Mouse (Mus musculus) natural killer cell, adult 2 months (primary cell): Measurements from ENCODE around the gene Cdc42ep1.

Experiments
- DNase-seq, 2 experiments: peaks; one replicate each; pipeline ENCODE4 v3.0.0; 2022; ENCODE audit warnings: low spot score in 2 of 2

Gene Cdc42ep1

DNA sequence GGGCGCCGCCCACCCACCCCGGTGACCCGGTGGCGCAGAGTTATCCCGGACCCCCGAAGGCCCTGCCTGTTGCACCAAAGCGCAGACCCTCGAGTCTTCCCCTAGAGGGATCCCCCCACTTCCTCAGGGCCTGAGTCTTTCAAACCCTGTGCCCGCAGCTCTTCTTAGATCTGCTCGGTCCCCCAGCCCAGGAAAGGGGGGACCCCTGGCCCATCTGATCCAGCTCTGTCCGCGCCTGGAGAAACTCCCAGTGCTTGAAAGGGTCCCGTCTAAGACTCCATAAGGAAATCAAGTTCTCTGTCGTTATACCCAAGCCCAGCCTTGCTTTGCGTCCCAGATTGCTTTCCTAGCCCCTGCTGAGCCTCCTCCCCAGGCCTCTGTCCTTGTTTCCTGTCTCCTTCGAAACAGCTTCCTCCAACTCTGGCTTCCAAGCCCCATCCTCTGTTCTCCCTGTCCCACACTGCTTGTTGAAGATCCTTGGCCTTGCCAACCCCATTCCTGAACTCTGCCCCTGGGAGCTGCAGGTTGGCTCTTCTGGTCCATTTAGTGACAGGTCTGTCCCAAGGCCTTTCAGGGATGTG, 35.5 kb downstream of the Cdc42ep1 start:
- no peak for DNase-seq

DNA sequence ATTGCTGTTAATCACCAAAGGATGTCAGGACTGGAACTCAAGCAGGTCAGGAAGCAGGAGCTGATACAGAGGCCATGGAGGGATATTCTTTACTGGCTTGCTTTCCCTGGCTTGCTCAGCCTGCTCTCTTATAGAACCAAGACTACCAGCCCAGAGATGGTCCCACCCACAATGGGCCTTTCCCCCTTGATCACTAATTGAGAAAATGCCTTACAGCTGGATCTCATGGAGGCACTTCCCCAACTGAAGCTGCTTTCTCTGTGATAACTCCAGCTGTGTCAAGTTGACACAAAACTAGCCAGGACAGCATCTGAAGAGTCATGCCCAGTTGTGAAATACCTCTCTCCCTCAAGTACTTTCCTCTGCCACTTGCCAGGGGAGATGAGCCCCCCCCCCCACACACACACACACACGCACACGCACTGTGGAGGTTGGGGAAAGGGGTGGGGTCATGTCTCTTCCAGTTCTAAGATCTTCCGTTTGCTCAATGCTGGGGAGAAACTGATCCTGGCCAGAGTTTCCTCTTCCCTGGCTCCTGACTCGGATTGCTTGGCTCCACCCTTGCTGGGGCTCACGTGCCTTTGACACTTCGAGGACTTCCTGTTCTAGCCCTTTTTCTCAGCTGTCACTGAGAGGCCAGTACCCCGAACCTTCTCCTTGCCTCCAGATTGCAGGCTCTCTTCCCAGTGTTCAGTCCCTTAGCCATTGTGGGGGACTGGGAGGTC, 36.5 kb downstream of the Cdc42ep1 start:
- peak in 1 of 2 experiments; percentile 39 for DNase-seq

DNA sequence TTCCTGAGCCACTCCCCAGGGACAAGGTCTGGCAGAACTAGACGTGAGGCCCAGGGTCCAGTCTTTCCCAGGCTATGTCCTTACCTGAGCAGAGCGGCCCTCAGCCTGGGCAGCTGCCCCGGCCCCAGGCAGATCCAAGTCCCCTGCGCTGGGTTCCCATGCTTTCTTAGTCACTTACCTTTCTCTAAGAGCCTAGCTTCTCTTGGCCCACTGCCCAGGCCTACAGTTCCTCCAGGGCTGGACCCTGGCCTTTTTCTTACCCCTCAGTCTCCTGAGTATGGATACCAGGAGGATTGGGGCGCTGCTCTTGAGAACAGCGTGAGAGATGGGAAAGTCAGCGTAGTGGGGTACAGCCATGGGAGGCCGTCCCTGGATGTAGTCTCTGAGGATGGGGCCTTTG, 38.0 kb downstream of the Cdc42ep1 start:
- no peak for DNase-seq

DNA sequence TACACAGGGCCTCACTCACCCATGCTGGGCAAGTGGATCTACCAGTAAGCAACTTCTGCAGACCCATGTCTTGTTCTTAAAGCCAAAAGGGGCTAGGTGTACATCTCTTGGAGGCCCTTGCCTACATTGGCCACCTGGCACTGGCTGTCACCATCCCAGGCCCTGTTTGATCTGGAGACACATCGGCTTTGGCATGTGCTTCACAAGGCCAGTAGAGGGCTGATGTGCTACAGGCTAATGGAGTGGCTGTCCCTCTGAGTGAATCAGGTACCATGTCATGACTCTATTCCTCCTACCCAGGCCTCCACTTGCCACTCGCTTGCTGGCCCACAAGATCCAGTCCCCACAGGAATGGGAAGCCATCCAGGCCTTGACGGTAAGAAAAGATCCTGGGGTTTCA, 39.4 kb downstream of the Cdc42ep1 start:
- DNase-seq = no peak

DNA sequence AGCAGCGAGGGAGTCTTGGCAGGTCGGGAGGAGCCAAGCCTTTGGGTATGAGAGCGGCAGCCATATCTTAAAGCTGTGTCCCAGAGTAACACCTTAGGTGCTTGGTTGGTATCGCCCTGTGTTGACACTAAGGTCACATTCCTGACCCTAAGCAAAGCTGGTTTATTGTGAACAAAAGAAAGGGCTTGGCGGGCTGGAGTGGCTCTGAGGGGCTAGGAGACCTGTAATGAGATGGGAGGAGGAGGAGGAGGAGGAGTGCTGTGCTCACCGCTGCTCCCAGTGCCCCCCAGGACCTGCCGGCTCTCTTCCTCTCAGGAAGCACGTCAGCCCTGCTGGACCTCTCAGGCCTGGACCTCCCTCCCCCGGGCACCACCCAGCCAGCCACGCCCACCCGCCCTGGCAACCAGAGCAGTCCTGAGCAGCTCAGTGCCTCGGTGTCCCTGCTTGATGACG, 47.0 kb downstream of the Cdc42ep1 start:
- DNase-seq = no peak

DNA sequence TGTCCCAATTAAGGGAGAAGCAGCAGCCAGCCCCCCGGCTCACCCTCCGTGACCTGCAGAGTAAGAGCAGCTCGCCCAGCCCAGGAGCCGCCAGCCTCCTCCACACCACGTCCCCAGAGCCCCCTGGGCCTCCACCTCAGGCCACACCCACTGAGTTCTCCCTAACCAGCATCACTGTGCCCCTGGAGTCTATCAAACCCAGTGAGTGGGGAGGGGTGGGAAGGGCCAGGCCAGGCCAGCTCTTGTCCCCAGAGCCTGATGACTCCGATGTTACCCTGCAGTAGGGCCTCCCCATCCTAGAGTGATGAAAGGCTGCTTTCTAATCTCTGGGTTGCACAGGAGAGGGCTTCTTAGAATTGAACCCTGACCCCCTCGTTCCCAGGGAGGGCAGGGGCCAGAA, 50.0 kb downstream of the Cdc42ep1 start:
- DNase-seq = no peak

DNA sequence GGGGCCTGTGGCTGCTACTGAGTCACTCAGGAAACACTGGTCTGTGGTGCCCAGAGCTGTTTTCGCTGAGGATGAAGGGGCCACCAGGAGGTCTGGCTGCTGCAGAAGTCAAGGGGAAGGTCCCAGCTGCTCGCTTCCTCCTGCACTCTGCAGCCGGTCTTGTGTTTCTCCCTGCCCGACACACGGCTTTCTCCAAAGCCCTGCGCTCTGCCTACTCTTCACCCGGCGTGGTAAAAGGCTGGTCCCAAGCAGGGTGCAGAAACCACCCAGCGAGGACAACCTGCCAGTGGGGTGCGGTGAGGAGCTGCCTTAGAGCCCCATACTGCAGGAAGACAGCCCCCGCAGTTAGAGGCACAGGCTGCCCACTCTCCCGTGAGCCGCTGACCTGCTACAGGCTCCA, 52.3 kb downstream of the Cdc42ep1 start:
- DNase-seq = peak; percentile 54 to 66

DNA sequence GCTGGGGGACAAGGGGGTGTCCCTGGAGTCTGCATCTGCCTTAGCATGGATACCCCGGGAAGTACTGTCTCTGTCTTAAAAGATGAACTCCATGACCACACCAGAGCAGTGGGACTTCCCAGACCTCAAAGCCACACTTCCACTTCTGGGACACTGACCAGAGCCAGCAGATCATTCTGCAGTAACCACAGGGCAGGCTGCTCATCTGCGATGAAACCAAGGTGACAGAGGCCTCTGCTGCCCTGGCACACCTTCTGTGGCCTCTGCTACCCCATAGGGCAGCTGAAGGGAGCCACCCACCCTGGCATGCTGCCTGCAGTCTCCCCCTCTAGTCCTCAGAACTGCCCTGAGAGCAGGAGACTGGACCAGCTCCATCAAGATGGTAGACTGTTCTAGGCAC, 53.3 kb downstream of the Cdc42ep1 start:
- peak; percentile 59 to 80 for DNase-seq

DNA sequence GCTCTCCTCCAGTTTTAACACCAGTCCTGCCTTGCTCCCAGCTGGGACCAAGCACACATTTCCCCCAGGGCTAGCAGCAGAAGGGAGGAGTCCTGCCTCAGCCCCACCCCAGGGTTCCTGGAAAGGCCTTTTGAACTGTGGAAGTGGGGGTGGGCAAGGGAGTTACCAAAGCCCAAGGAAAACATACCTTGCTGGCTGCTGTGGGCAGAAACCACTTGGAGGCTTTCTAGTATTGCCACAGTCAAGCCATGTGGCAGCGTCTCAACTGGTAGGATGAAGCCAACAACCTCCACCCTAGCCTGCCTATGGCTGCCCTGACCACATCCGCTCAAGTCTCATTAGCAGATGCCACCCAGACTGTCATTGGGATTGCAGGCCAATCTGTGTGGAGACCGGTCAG, 53.7 kb downstream of the Cdc42ep1 start:
- DNase-seq = peak; percentile 65 to 81

DNA sequence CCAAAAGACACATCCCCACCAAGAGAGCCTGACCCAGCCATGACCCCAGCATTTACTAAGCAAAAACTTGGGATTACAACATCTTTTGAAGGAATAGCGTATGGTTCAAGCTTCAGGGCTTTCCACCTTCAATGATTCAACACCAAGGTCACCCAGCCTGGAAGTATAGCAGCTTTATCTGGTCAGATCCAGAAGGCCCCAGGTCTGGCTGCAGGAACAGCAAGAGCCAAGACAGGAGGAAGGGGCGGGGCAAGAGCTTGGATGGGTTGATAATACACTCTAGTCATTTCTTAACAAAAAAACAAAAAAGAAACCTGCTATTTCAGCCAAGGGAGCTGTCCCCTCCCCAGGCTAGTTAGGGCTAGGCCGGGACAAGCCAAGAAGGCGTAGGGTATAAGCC, 55.1 kb downstream of the Cdc42ep1 start:
- DNase-seq = no peak

DNA sequence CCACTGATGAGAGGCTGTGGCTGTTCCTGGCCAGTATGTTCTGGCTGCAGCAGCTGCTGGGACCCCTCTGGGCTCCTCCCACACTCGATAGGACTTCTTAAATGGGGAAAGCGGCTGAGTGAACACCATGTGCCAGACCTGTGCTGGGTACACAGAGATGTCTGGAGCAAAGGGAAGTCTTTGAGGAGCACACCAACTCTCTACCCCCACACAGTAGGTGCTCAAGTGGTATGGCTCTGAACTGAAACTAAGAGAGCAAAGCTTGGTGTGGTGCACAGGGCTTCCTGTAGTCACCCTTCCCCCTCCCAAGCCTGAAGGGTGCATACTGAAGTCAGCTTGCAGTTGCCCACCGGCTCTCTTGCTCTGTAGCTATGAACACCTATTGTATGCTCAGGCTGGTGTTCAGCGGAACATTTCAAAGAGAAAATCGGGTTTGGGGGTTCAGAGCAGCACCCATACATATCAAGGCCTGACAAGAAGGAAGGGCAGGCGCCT, 56.1 kb downstream of the Cdc42ep1 start:
- peak; percentile 38 to 43 for DNase-seq

DNA sequence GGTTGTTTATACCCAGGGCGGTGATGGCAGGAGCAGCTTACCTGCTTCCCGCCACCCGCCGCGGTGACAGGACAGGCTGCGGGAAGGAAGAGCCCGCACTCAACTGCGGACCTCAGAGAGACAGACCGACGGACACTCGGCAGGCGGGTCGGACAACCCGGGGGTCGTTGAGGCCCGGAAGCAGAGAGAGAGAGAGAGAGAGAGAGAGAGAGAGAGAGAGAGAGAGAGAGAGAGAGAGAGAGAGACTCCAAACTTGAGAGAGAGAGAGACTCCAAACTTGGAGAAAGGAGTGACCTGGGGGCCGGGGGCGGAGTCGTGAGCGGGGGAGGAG, 57.0 kb downstream of the Cdc42ep1 start, which contains the start of gene Gm49510:
Gene Gm49510, plus strand, starts transcription at position 259 of the 331 bp plus-strand sequence.
- no peak for DNase-seq

DNA sequence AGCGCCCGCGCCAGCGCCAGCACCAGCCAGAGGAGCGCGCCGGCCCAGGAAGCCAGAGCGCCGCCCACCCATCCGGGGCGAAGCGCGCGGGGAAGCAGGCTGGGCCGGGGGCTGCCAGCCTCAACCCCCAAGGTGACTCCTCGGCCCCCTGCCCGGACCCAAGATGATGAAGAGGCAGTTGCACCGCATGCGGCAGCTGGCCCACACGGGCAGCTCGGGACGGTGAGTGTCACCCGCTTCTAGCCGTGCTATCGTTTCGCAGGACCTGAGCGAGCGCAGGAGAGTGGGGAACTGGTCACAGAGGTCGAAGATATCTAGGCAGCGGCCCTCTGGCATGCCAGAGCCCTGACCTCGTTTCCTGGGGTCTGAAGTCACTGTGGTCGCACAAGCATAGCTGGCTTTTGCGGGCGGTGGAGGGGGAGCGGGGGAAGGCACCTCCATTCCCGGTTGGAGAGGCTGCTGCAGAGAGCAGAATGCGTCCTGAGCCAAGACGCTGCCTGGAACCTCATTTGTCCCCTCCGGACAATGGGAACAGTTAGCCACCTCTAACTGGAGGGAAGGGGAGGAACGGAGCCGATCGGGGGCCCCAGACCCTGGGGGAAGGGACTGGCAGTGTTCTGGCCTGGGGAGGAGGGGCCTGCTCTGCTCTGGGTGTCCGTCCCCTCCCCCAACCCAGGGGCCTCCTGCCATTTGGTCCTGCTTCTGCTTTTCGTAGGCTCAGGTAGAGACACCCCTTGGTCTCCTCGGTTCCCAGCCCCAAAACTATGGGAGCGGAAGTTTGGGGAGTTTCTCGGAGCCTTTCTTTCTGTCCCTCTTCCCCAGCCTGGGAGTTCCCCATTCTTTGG, 57.5 kb downstream of the Cdc42ep1 start, which contains the start of gene Sh3bp1:
Gene Sh3bp1, plus strand, starts transcription at position 29 of the 845 bp plus-strand sequence.
- no peak for DNase-seq
